Mouse (Mus musculus): ENCODE data around the gene Ercc5.

The Ercc5 gene

GRCm38 (mm10) chr1:44173903-44174302, 26.4 kb downstream of the Ercc5 start:
- no peak for DNase-seq (ENCODE audit: low spot score in 2 of 2)

- no peak for DNase-seq (ENCODE audit: low spot score in 2 of 2)
These were observed 30.5 kb downstream of the Ercc5 start for GRCm38 (mm10) chr1:44178086-44178485.

- no peak for DNase-seq (ENCODE audit: low spot score in 2 of 2)
These were observed 38.9 kb downstream of the Ercc5 start for GRCm38 (mm10) chr1:44186396-44186795.

GRCm38 (mm10) chr1:44198273-44199171, 51.0 kb downstream of the Ercc5 start:
- DNase-seq (ENCODE audit: low spot score in 2 of 2): no peak

- DNase-seq (ENCODE audit: low spot score in 2 of 2): no peak
These were observed 55.3 kb downstream of the Ercc5 start for GRCm38 (mm10) chr1:44202876-44203275.

GRCm38 (mm10) chr1:44214443-44214842, 66.9 kb downstream of the Ercc5 start:
- no peak for DNase-seq (ENCODE audit: low spot score in 2 of 2)

- no peak for DNase-seq (ENCODE audit: low spot score in 2 of 2)
These were observed 69.0 kb downstream of the Ercc5 start for GRCm38 (mm10) chr1:44216352-44217116.

- no peak for DNase-seq (ENCODE audit: low spot score in 2 of 2)
These were observed 69.6 kb downstream of the Ercc5 start for GRCm38 (mm10) chr1:44217118-44217517.

GRCm38 (mm10) chr1:44218876-44219275, 71.3 kb downstream of the Ercc5 start, which contains the start of gene Mettl21e:
TSS of gene Mettl21e (minus strand) at chr1:44218961.
- no peak for DNase-seq (ENCODE audit: low spot score in 2 of 2)

GRCm38 (mm10) chr1:44229044-44229443, 81.5 kb downstream of the Ercc5 start:
- DNase-seq (ENCODE audit: low spot score in 2 of 2): no peak

Data from thymus, postnatal 10 days (tissue).